Mouse (Mus musculus): ENCODE measurements around the gene Adgrf3. TPM values are rescaled to one million over a fixed set of nuclear protein-coding genes. Genes with fewer than 3 reads are reported as not detected.

Gene Adgrf3
- polyA plus RNA-seq, 1 experiment from 2014 or later, result not detected

GRCm38 (mm10) chr5:30161836-30162235 lies 43.7 kb downstream of the Adgrf3 start:
- ATAC-seq (ENCODE audit: low FRiP score, low TSS enrichment) (no peak), DNase-seq (no peak)
- H3K36me3 ChIP-seq (ENCODE audit: control insufficient read depth, insufficient read depth, low read length), result peaks cover 6% of the 10 kb centered on the region; the same call in 1 of the 2 replicates
- WGBS, result 78% methylated on average over 1 of the region's 1 CpGs
- no peaks in the 10 kb centered on the region for H3K9me3 ChIP-seq (ENCODE audit: control insufficient read depth, low read length)
- H3K27ac ChIP-seq (replicated peaks; ENCODE audit: low read depth, low read length), result no peak overlapping the region
- no peak overlapping the region for H3K9ac ChIP-seq (replicated peaks; ENCODE audit: low read length)
- no peak overlapping the region for H3K4me2 ChIP-seq (ENCODE audit: low read length)
- H3K4me3 ChIP-seq (replicated peaks; ENCODE audit: low read depth, low read length), result no peak overlapping the region
- H3K4me1 ChIP-seq (ENCODE audit: control insufficient read depth, insufficient read depth, low read length), result no peaks in the 10 kb centered on the region
- no peaks in the 10 kb centered on the region for H3K27me3 ChIP-seq (ENCODE audit: control insufficient read depth, insufficient read depth, low read length)

- no peak overlapping the region for H3K9ac ChIP-seq (replicated peaks; ENCODE audit: low read length)
- no peaks in the 10 kb centered on the region for H3K27me3 ChIP-seq (ENCODE audit: control insufficient read depth, insufficient read depth, low read length)
- no peak overlapping the region for H3K4me2 ChIP-seq (ENCODE audit: low read length)
- WGBS, result 87% methylated on average over 6 of the region's 6 CpGs
- no peaks in the 10 kb centered on the region for H3K9me3 ChIP-seq (ENCODE audit: control insufficient read depth, low read length)
- no peak overlapping the region for H3K4me3 ChIP-seq (replicated peaks; ENCODE audit: low read depth, low read length)
- no peak overlapping the region for H3K27ac ChIP-seq (replicated peaks; ENCODE audit: low read depth, low read length)
- peaks cover 3% of the 10 kb centered on the region; the same call in 1 of the 2 replicates for H3K36me3 ChIP-seq (ENCODE audit: control insufficient read depth, insufficient read depth, low read length)
- DNase-seq (no peak), ATAC-seq (ENCODE audit: low FRiP score, low TSS enrichment) (no peak)
- peaks cover 9% of the 10 kb centered on the region for H3K4me1 ChIP-seq (ENCODE audit: control insufficient read depth, insufficient read depth, low read length)
Measured at GRCm38 (mm10) chr5:30159601-30160000, 45.9 kb downstream of the Adgrf3 start.

GRCm38 (mm10) chr5:30155821-30156629 lies 49.5 kb downstream of the Adgrf3 start:
- H3K4me2 ChIP-seq (ENCODE audit: low read length), result peak overlapping the region; percentile 83
- H3K4me1 ChIP-seq (ENCODE audit: control insufficient read depth, insufficient read depth, low read length), result peaks cover 14% of the 10 kb centered on the region
- no peaks in the 10 kb centered on the region for H3K36me3 ChIP-seq (ENCODE audit: control insufficient read depth, insufficient read depth, low read length)
- peak overlapping the region; percentile 88; the same call in 1 of the 2 replicates for H3K27ac ChIP-seq (replicated peaks; ENCODE audit: low read depth, low read length)
- peak overlapping the region; percentile 95 for H3K4me3 ChIP-seq (replicated peaks; ENCODE audit: low read depth, low read length)
- ATAC-seq (ENCODE audit: low FRiP score, low TSS enrichment), result no peak
- H3K9ac ChIP-seq (replicated peaks; ENCODE audit: low read length), result peak overlapping the region; percentile 87
- DNase-seq, result no peak
- no peaks in the 10 kb centered on the region for H3K27me3 ChIP-seq (ENCODE audit: control insufficient read depth, insufficient read depth, low read length)
- 39% methylated on average over 13 of the region's 13 CpGs for WGBS
- no peaks in the 10 kb centered on the region for H3K9me3 ChIP-seq (ENCODE audit: control insufficient read depth, low read length)

- Histone ChIP-seq H3K4me3 (replicated peaks; ENCODE audit: low read depth, low read length) (peak overlapping the region; percentile 95), H3K36me3 (ENCODE audit: control insufficient read depth, insufficient read depth, low read length) (no peaks in the 10 kb centered on the region), H3K4me1 (ENCODE audit: control insufficient read depth, insufficient read depth, low read length) (peaks cover 14% of the 10 kb centered on the region), H3K9me3 (ENCODE audit: control insufficient read depth, low read length) (no peaks in the 10 kb centered on the region), H3K27me3 (ENCODE audit: control insufficient read depth, insufficient read depth, low read length) (no peaks in the 10 kb centered on the region), H3K4me2 (ENCODE audit: low read length) (peak overlapping the region; percentile 83), H3K9ac (replicated peaks; ENCODE audit: low read length) (peak overlapping the region; percentile 87), H3K27ac (replicated peaks; ENCODE audit: low read depth, low read length) (peak overlapping the region; percentile 88)
- DNase-seq (no peak), ATAC-seq (ENCODE audit: low FRiP score, low TSS enrichment) (peak; percentile 71; the same call in 1 of the 2 replicates)
- WGBS, result under 1% methylated on average over 31 of the region's 31 CpGs
Measured at GRCm38 (mm10) chr5:30155395-30155792, 50.1 kb downstream of the Adgrf3 start.

- H3K9ac ChIP-seq (replicated peaks; ENCODE audit: low read length), result peak within 1 kb of the TSS; percentile 87
- H3K4me3 ChIP-seq (replicated peaks; ENCODE audit: low read depth, low read length), result peak within 1 kb of the TSS; percentile 95
- peak; percentile 94 for DNase-seq
- peaks cover 14% of the 10 kb centered on the region for H3K4me1 ChIP-seq (ENCODE audit: control insufficient read depth, insufficient read depth, low read length)
- H3K36me3 ChIP-seq (ENCODE audit: control insufficient read depth, insufficient read depth, low read length), result no peaks in the 10 kb centered on the region
- no peaks in the 10 kb centered on the region for H3K9me3 ChIP-seq (ENCODE audit: control insufficient read depth, low read length)
- no peaks in the 10 kb centered on the region for H3K27me3 ChIP-seq (ENCODE audit: control insufficient read depth, insufficient read depth, low read length)
- peak; percentile 91 for ATAC-seq (ENCODE audit: low FRiP score, low TSS enrichment)
- H3K27ac ChIP-seq (replicated peaks; ENCODE audit: low read depth, low read length), result peak within 1 kb of the TSS; percentile 88
- under 1% methylated on average over 53 of the region's 53 CpGs for WGBS
- peak within 1 kb of the TSS; percentile 83 for H3K4me2 ChIP-seq (ENCODE audit: low read length)
Measured at GRCm38 (mm10) chr5:30154474-30155394, 50.8 kb downstream of the Adgrf3 start, which contains the start of the genes Hadha and Hadhb. Hadha (minus strand) TSS chr5:30155162. Hadhb (plus strand) TSS chr5:30155248.

GRCm38 (mm10) chr5:30154013-30154412 lies 51.5 kb downstream of the Adgrf3 start:
- Histone ChIP-seq H3K36me3 (ENCODE audit: control insufficient read depth, insufficient read depth, low read length) (no peaks in the 10 kb centered on the region), H3K27me3 (ENCODE audit: control insufficient read depth, insufficient read depth, low read length) (no peaks in the 10 kb centered on the region), H3K9ac (replicated peaks; ENCODE audit: low read length) (peak overlapping the region; percentile 87; the same call in 1 of the 2 replicates), H3K4me2 (ENCODE audit: low read length) (peak overlapping the region; percentile 83), H3K9me3 (ENCODE audit: control insufficient read depth, low read length) (no peaks in the 10 kb centered on the region), H3K4me1 (ENCODE audit: control insufficient read depth, insufficient read depth, low read length) (peaks cover 14% of the 10 kb centered on the region), H3K4me3 (replicated peaks; ENCODE audit: low read depth, low read length) (peak overlapping the region; percentile 95), H3K27ac (replicated peaks; ENCODE audit: low read depth, low read length) (no peak overlapping the region)
- peak; percentile 61 for DNase-seq
- ATAC-seq (ENCODE audit: low FRiP score, low TSS enrichment), result no peak
- 21% methylated on average over 4 of the region's 4 CpGs for WGBS

GRCm38 (mm10) chr5:30153222-30153621 lies 52.3 kb downstream of the Adgrf3 start:
- WGBS, result 95% methylated on average over 2 of the region's 2 CpGs
- peaks cover 14% of the 10 kb centered on the region for H3K4me1 ChIP-seq (ENCODE audit: control insufficient read depth, insufficient read depth, low read length)
- H3K36me3 ChIP-seq (ENCODE audit: control insufficient read depth, insufficient read depth, low read length), result no peaks in the 10 kb centered on the region
- no peak overlapping the region for H3K27ac ChIP-seq (replicated peaks; ENCODE audit: low read depth, low read length)
- H3K27me3 ChIP-seq (ENCODE audit: control insufficient read depth, insufficient read depth, low read length), result no peaks in the 10 kb centered on the region
- no peak overlapping the region for H3K4me2 ChIP-seq (ENCODE audit: low read length)
- H3K9ac ChIP-seq (replicated peaks; ENCODE audit: low read length), result no peak overlapping the region
- no peak for ATAC-seq (ENCODE audit: low FRiP score, low TSS enrichment)
- no peak for DNase-seq
- no peak overlapping the region for H3K4me3 ChIP-seq (replicated peaks; ENCODE audit: low read depth, low read length)
- no peaks in the 10 kb centered on the region for H3K9me3 ChIP-seq (ENCODE audit: control insufficient read depth, low read length)

- Histone ChIP-seq H3K27me3 (ENCODE audit: control insufficient read depth, insufficient read depth, low read length) (no peaks in the 10 kb centered on the region), H3K27ac (replicated peaks; ENCODE audit: low read depth, low read length) (no peak overlapping the region), H3K4me1 (ENCODE audit: control insufficient read depth, insufficient read depth, low read length) (peaks cover 14% of the 10 kb centered on the region), H3K4me3 (replicated peaks; ENCODE audit: low read depth, low read length) (no peak overlapping the region), H3K36me3 (ENCODE audit: control insufficient read depth, insufficient read depth, low read length) (no peaks in the 10 kb centered on the region), H3K4me2 (ENCODE audit: low read length) (no peak overlapping the region), H3K9me3 (ENCODE audit: control insufficient read depth, low read length) (no peaks in the 10 kb centered on the region), H3K9ac (replicated peaks; ENCODE audit: low read length) (no peak overlapping the region)
- ATAC-seq (ENCODE audit: low FRiP score, low TSS enrichment), result no peak
- 91% methylated on average over 1 of the region's 1 CpGs for WGBS
- no peak for DNase-seq
Measured at GRCm38 (mm10) chr5:30152413-30152812, 53.1 kb downstream of the Adgrf3 start.
